Mouse (Mus musculus) inflammation-experienced regulatory T-cells, adult 6 months (primary cell): ENCODE measurements around the gene Ctcfl. TPM values are rescaled to one million over a fixed set of nuclear protein-coding genes. Genes with fewer than 3 reads are reported as not detected.

Experiments
- ATAC-seq: one replicate; pipeline ENCODE4 v1.8.0; 2017
- polyA plus RNA-seq, 3 experiments: library from polyadenylated mRNA; unstranded; fragments of 100-300 nt; shearing (Covaris generic); gene quantifications; one replicate each; pipeline ENCODE4 v1.2.1; 2017

Gene Ctcfl
- not detected for polyA plus RNA-seq

DNA sequence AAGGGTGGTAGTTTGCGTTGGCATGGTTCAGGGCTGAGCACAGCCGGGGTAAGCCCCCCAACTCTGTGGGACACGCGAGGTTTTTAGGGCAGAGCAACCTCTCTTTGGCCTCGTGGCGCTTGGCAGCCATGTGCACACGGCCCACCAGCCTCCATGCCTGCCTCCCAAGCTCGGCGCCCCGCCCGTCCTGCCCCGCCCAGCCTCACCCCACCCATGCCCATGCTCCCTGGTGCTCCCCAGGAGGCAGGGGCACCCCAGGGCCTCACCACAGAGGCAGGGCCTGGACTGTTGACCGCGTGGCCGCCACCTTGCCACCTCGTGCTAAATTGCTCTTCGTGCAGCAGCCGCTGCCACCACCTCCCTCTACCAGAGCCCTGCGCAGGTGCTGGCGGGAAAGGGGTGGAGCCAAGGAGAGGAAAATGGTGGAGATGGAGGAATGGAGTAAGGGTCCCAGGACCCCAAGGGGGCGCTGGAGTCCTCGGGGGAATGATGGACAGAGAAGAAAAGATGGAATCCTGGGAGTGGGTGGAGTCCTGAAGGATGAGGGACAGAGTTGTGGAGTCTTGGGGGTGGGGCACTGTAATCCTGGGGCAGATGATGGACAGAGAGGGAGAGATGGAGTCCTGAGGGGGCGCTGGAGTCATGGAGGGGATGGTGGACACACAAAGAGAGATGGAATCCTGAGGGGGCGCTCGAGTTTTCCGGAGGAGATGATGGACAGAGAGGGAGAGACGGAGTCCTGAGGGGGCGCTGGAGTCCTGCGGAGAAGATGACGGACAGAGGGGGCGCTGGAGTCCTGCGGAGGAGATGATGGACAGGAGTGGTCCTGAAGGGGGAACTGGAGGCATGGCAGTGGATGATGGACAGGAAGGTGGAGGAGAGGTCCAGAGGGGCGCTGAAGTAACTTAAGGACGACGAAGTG lies at the start of gene Ctcfl:
TSS of gene Ctcfl (minus strand) at position 503 of the 922 bp plus-strand sequence.
- no peak for ATAC-seq

DNA sequence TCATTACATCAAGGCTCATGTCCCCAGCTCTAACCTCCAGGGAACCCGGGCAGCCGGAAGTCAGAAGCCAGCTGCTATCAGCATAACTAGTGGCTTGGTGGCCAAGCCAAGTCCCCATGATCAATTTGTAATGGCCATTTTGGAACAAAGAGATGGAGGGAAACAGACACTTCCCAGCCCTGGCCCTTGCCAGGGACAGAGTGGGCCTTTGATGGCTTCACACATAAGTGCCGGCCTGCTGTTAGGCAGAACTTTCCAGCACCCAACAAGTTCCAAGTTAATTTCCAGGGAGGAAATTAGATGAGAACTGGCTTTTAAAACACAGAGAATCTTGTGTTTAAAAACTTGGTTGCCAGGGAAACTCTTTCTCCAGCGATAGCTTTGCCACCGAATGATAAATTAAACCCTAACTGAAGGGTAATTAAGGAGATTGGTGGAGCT lies 49.1 kb upstream of the Ctcfl start:
- ATAC-seq, result no peak

DNA sequence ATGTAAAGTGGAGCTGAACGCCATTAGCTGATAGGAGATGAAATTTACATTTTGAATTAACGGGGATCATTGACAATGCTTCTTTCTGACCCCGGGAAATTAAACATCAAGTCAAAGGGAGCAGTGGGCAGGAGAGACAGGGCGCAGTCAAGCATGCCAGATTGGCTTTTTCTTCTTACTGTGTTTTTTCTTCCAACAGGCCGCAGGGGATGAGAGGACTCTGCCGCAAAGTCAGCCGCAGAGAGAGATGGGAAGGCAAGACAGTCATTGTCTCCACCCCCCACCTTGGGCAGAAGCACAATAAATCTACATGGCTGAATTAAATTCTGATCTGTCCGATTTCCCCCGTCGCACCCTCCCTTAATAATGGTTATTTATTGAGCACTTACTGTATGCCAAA lies 46.0 kb upstream of the Ctcfl start:
- no peak for ATAC-seq

DNA sequence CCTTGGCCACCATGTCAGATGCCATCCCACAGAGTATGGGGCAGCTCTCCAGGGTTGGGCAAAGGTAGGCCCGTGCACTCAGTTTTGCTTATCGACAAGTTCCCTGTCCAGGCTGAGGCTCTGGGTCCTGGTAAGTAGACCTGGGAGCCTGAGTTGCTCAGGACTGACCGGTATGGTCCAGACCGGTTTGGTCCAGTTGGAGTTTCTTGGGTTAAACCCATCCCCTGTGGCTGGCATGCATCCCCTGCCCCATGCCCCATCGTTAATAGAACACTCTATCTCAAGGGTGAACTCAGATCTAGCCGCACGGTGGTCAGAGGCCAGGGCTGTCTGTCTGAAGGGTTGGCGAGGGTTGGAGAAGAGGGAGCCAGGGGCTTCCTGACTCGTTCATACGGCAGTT lies 45.6 kb upstream of the Ctcfl start:
- no peak for ATAC-seq

DNA sequence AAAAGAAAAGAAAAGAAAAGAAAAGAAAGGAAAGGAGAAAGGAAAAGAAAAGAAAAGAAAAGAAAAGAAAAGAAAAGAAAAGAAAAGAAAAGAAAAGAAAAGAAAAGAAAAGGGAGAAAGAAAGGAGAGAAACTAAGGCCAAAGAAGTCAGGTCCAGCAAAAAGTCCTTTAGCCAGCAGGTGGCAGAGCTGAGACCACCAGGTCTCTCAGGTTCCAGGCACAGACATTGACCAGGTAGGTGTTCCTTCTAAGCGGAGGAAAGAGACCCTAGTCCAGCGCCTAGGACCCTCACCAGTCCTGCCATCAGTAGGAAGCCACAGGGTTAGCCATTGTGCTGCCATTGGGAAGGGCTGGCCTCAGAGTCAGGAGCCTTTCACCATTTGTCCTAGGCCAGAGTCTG lies 45.0 kb upstream of the Ctcfl start:
- no peak for ATAC-seq

DNA sequence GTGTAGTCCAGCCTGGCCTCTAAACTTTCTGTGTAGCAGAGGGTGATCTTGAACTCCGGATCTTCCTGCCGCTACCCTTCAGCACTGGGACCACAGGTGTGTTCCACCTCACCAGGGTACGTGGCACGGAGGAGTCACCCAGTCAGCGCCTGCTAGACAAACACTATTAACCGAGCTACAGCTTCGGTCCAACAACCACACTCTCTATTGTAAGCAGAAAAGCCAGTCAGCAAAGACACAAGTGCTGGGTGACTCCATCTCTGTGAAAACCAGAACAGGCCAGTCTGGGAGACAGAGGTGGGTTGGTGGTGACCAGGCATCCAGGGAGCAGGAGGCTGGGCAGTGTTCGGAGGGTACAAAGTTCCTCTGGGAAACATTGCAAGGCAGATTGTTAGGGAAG lies 44.1 kb upstream of the Ctcfl start:
- ATAC-seq, result no peak

DNA sequence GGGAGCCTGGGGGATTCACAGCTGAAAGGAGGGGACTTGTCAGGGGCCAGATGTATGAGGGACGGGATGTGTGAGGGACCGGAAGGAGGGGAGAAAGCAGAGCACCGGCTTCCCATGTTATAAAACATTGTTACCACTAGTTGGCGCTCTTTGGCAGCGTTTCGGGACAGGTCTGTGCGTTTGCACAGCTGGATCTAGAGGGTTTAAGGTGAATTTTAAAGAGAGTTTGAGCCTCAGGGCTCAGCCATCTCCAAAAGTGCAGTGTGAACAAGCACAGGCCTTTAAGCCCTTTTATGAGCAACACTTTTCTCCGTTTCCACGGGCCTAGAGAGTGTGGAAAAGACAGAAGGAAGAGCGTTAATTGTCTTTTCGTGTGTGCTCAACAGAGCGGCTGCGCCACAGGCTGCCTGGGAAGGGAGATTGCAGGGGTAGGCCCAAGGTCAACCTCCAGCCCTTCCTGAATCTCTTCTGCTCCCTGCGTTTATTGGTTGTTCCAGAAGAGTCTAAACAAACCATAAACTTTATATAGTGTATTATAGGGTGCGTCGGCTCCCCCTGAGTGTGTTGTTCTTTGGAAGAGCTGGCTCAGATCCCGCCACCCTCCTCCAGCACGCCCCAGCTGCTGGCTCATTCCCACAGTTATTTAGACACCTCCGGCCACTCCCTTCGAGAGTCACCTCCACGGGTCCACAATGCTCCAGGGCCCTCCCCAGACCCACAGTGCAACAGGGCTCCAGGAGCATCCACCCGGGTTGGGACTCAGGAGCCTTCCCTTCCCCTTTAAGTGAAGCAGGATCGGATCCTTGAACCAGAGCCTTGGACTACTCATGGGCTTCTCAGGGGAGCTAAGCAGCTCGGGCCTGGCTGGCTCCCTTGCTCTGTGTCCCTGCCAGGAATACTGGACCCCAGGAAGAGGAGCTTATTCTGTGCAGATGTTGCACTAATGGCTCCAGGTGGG lies 40.3 kb upstream of the Ctcfl start:
- ATAC-seq, result peak; percentile 72

DNA sequence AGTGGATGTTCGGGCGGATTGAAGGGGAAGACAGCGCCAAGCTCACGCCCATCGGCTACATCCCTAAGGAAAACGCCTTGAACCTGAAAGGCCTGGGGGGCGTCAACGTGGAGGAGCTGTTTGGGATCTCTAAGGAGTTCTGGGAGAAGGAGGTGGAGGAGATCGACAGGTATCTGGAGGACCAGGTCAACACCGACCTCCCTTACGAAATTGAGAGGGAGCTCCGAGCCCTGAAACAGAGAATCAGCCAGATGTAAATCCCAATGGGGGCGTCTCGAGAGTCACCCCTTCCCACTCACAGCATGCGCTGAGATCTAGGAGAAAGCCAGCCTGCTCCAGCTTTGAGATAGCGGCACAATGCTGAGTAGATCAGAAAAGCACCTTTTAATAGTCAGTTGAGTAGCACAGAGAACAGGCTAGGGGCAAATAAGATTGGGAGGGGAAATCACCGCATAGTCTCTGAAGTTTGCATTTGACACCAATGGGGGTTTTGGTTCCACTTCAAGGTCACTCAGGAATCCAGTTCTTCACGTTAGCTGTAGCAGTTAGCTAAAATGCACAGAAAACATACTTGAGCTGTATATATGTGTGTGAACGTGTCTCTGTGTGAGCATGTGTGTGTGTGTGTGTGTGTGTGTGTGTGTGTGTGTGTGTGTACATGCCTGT lies 39.2 kb upstream of the Ctcfl start:
- ATAC-seq, result no peak

DNA sequence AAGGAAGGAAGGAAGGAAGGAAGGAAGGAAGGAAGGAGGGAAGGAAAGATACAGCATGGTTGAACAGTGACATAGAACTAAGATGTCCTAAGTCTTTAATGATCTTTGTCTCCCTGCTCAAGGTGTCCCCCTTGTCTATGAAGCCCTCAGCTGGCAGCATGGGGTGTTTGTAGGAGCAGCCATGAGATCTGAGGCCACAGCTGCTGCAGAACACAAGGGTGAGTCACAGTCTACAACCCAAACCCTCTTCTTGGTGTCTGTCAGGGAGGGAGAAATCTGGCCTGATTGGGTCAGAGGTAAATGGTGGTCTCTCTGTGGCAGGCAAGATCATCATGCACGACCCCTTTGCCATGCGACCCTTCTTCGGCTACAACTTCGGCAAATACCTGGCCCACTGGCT lies 38.5 kb upstream of the Ctcfl start:
- ATAC-seq, result no peak

DNA sequence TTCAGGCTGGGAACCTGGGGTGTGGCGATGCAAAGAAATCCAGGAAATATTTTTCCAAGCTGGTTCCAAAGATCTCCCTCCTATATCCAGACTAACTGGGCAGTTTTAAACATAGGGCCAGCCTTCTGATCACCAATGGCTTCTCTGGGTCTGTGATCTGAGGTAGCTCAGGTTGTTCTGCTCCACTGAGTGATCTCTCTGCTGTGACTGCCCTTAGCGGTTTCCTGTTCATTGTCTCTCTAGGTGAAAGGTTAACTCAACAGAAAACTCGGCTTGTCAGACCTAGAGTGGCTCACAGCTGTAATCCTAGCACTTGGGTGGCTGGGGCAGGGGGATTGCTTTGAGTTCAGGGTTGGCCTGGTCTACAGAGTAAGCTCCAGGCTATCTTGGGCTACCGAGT lies 38.1 kb upstream of the Ctcfl start:
- no peak for ATAC-seq

DNA sequence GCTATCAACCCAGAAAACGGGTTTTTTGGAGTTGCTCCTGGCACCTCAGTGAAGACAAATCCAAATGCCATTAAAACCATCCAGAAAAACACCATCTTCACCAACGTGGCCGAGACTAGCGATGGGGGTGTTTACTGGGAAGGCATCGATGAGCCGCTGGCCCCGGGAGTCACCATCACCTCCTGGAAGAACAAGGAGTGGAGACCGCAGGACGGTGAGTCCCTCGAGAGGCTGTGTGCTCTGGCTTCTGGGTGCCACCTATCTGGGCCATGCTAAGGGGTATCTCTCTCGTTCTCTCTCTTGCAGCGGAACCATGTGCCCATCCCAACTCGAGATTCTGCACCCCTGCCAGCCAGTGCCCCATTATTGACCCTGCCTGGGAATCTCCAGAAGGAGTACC lies 37.6 kb upstream of the Ctcfl start:
- no peak for ATAC-seq

DNA sequence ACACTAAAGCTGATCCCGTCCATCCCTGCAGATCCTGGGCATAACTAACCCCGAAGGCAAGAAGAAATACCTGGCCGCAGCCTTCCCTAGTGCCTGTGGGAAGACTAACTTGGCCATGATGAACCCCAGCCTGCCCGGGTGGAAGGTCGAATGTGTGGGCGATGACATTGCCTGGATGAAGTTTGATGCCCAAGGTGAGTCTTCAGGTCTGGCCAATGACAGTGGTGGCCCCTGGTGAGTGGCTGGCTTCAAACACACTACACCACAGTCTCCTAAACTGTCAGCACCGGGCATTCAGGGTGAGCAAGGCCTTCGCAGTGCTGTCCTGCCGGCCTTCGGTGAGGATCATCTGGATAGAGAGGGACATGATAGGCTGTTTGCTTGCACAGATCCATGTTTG lies 36.6 kb upstream of the Ctcfl start:
- no peak for ATAC-seq

DNA sequence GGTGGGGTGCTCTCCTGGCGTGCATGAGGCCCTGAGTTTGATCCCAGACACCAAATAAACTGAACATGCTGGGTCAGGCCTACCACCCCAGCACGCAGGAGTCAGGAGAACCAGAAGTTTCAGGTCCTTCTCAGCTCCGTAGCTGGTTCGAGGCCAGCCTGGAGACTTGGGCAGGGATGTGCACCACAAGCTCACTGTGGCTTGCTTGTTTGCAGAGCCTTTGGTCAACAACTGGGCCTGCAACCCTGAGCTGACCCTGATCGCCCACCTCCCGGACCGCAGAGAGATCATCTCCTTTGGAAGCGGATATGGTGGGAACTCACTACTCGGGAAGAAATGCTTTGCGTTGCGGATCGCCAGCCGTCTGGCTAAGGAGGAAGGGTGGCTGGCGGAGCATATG lies 35.6 kb upstream of the Ctcfl start:
- ATAC-seq, result no peak

DNA sequence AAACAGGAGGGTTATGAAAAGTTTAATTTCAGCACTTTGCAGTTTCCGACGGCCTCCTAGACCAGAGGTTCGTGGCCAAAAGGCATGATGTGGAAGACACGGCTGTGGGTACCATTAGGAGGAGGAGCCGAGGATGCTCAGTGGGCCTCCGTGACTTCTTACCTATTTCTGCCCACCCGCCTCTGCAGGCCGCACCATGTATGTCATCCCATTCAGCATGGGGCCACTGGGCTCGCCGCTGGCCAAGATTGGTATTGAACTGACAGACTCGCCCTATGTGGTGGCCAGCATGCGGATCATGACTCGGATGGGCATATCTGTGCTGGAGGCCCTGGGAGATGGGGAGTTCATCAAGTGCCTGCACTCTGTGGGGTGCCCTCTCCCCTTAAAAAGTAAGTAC lies 35.2 kb upstream of the Ctcfl start:
- no peak for ATAC-seq

DNA sequence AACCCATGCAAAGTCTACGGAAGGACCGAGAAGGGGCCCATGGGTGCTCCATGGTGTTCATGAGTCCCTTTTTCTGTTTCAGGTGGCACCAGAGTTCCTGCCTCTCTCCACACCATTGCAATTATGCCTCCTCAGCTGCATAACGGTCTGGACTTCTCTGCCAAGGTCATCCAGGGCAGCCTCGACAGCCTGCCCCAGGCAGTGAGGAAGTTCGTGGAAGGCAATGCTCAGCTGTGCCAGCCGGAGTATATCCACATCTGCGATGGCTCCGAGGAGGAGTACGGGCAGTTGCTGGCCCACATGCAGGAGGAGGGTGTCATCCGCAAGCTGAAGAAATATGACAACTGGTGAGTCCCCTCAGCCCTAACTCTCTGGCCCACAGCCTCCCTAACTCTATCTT lies 33.9 kb upstream of the Ctcfl start:
- ATAC-seq, result no peak

DNA sequence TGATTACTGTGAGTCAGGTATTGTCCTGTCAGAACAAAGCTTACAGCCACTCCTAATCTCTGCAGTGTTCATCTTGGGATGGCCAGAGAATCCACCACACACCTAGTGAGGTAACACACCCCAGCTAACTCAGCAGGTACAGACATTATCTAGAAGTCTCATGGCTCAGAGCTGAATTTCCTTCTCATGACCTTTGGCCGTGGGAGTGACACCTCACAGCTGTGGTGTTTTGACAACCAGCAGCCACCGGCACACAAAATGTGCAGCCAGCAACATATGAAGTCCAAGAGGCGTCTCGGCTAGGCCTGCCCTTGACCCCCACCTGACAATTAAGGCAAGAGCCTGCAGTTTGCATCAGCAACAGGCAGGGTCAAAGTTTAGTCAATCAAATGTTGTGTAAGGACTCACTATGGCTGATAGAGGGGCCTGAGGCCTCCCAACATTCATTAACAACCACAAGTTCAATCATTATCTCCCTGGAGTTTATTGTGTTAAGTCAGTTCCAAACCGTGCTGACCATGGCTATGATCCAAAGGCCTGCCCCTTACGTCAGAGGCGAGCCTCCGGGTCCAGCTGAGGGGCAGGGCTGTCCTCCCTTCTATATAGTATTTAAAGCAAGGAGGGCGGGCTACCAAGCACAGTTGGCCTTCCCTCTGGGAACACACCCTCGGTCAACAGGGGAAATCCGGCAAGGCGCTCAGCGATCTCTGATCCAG lies 33.3 kb upstream of the Ctcfl start, which contains the start of gene Pck1:
TSS of gene Pck1 (plus strand) at position 613 of the 716 bp plus-strand sequence.
- no peak for ATAC-seq

DNA sequence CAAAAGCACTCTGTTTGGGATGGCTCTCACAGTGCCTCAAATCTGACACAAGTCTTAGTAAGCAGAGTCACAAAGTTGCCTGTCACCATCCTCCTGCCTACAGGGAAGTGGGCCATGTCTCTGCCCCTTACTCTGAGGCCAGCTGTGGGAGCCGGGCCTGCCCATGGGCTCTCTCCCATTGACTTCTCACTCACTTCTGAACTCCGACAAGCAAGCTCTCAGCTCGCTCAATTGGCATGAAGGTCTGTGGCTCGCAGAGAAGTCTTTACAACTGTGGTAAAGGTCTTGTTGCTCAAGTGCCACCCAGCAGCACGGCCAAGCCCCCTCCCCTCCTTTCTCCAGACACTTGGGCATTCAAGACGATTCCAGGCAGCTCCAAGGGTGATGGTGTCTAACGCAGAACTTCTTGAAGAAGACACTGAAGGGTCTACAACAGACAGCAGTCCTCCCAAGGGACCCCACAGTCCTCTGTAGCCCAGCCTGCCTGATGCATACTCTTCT lies 32.5 kb upstream of the Ctcfl start:
- no peak for ATAC-seq

DNA sequence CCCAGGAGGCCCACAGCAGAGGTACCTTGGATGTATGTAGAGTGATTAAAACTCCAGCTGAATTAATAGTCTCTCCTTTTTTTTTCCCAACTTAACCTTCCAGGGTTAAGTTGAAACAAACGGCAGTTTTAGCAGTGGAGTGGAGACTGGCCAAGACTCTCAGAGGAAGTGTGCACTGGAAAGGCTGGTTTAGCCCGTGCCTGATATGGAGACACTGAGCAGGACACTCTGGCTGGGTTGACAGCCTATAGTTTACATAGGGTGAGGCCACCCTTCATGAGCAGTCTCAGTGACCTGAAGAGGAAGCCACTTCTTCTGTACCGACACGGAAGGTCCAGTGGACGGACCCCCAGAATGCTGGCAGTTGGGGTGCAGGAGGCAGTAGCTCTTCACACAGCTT lies 32.0 kb upstream of the Ctcfl start:
- no peak for ATAC-seq

DNA sequence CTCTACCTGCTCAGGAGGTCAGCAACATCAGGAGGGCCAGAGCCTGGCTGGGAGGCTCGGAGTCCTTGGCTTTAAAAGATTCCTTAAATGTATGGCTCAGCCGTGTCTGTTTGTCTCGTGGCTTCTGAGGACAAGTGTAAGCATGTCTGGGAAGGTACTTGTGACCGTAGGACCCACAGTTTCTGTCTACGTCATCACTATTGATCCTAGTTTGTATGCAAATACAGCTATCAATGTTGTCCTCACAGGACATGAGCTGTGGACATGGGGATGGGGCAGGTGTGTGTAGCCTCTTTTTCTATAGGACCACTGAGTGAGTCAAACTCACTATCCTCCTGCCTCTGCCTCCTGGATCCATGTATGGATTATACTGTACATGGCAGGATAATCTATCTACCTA lies 28.7 kb upstream of the Ctcfl start:
- no peak for ATAC-seq

DNA sequence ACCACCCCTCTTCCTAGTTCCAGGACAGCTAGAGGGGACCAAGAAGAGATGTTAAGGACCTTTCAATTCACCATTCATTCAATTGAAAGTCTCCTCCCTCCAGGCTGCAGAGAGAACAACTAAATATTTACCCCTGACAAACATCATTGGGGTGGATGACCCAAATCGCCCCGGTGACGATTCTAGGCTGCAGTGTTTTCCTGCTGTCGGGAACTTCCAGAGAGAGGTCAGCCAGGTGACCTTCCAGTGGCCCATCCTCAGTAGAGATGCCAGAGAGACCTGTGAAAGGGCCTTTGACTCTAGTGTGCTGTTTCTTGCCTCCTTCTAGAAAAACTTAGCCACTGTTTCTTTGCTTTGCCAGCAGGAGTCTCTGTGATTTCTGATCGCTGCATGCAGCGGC lies 27.4 kb upstream of the Ctcfl start:
- no peak for ATAC-seq

DNA sequence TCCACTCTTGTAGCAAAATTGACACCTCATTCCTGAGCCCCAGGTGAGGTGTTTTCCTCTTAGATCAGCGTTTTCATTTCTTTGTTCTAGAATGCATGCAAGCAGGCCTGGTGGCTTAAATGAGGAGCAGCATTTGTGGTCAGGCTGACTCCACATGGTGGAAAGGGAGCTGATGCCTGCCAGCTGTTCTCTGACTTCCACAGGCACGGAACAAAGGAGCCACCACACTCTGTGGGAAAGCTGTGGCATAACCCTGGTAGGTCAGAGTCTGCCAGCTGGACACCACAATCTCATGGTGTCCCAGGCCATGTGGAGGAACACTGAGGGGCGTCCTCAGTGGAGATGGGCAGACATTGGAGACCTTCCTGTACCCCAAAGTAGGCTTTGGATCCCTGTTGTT lies 26.5 kb upstream of the Ctcfl start:
- no peak for ATAC-seq

DNA sequence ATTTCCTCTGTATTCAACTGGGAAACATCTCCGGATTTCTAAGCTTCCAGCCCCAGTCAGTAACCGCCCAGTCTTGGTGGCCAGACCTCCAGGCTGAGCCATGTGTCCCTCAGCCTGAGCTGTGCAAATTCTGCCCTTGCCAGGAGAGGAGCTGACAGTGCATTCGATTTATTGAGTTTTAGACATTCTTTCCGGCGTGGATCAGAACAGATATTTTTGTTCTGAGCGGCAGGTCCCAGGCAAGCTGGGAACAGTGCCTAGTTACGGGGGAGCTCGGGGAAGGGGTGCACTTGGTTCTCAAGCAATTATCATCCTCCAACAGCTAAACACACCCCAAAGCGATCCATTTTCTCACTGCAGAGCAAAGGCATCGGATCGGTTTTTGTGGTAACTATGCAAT lies 24.3 kb upstream of the Ctcfl start:
- ATAC-seq, result no peak
